Mouse (Mus musculus): Measurements from ENCODE around the gene B3galt5. TPM values are rescaled to one million over a fixed set of nuclear protein-coding genes. Genes with fewer than 3 reads are reported as not detected.

The B3galt5 gene
- total RNA-seq, 1 experiment: not detected

GRCm38 (mm10) chr16:96280719-96281605 lies 45.4 kb downstream of the B3galt5 start:
- Histone ChIP-seq H3K9me3 (ENCODE audit: control insufficient read depth, insufficient read depth, low read depth, low read length) (no peaks in the 10 kb centered on the region), H3K36me3 (ENCODE audit: control insufficient read depth, insufficient read depth, low read length, poor library complexity, severe bottlenecking) (no peaks in the 10 kb centered on the region), H3K4me3 (ENCODE audit: insufficient read depth in 1 of 2, low read depth in 1 of 2, low read length in 2 of 2, poor library complexity in 1 of 2, severe bottlenecking in 1 of 2) (peak overlapping the region; percentile 57 to 58), H3K9ac (ENCODE audit: insufficient read depth, low read depth, low read length, poor library complexity, severe bottlenecking) (peak overlapping the region; percentile 8; the same call in 1 of the 2 replicates), H3K27ac (ENCODE audit: insufficient read depth, low read depth, low read length, poor library complexity, severe bottlenecking) (no peak overlapping the region), H3K4me1 (ENCODE audit: control insufficient read depth in 2 of 2, insufficient read depth in 2 of 2, low read length in 2 of 2, poor library complexity in 1 of 2) (no peaks in the 10 kb centered on the region)
- DNase-seq (ENCODE audit: low read depth, low spot score): peak; percentile 24
- in situ Hi-C loops (cut with MboI; ENCODE audit: low sequenced_read_pairs in 2 of 2, unreplicated experiment in 2 of 2): no loop called here
- TF ChIP-seq HCFC1 (IDR thresholded peaks at IDR 0.05; ENCODE audit: borderline replicate concordance, insufficient read depth, low read length): no peak
- no peak for TF ChIP-seq ZNF384 (IDR thresholded peaks at IDR 0.05; ENCODE audit: low read depth, low read length)
- TF ChIP-seq ZC3H11A (IDR thresholded peaks at IDR 0.05; ENCODE audit: borderline replicate concordance, low read depth, low read length): no peak
- TF ChIP-seq CHD2 (IDR thresholded peaks at IDR 0.05; ENCODE audit: low read depth, low read length): no peak
- TF ChIP-seq MAFK (IDR thresholded peaks at IDR 0.05; ENCODE audit: insufficient read depth, low read depth, low read length): no peak

- in situ Hi-C loops (cut with MboI; ENCODE audit: low sequenced_read_pairs in 2 of 2, unreplicated experiment in 2 of 2): no loop called here
- no peak for DNase-seq (ENCODE audit: low read depth, low spot score)
- Histone ChIP-seq H3K36me3 (ENCODE audit: control insufficient read depth, insufficient read depth, low read length, poor library complexity, severe bottlenecking) (no peaks in the 10 kb centered on the region), H3K27ac (ENCODE audit: insufficient read depth, low read depth, low read length, poor library complexity, severe bottlenecking) (no peak overlapping the region), H3K4me3 (ENCODE audit: insufficient read depth in 1 of 2, low read depth in 1 of 2, low read length in 2 of 2, poor library complexity in 1 of 2, severe bottlenecking in 1 of 2) (no peak overlapping the region), H3K9me3 (ENCODE audit: control insufficient read depth, insufficient read depth, low read depth, low read length) (no peaks in the 10 kb centered on the region), H3K9ac (ENCODE audit: insufficient read depth, low read depth, low read length, poor library complexity, severe bottlenecking) (no peak overlapping the region), H3K4me1 (ENCODE audit: control insufficient read depth in 2 of 2, insufficient read depth in 2 of 2, low read length in 2 of 2, poor library complexity in 1 of 2) (no peaks in the 10 kb centered on the region)
- no peak for TF ChIP-seq ZNF384 (IDR thresholded peaks at IDR 0.05; ENCODE audit: low read depth, low read length)
- no peak for TF ChIP-seq CHD2 (IDR thresholded peaks at IDR 0.05; ENCODE audit: low read depth, low read length)
- TF ChIP-seq ZC3H11A (IDR thresholded peaks at IDR 0.05; ENCODE audit: borderline replicate concordance, low read depth, low read length): no peak
- no peak for TF ChIP-seq HCFC1 (IDR thresholded peaks at IDR 0.05; ENCODE audit: borderline replicate concordance, insufficient read depth, low read length)
- TF ChIP-seq MAFK (IDR thresholded peaks at IDR 0.05; ENCODE audit: insufficient read depth, low read depth, low read length): no peak
Observed at GRCm38 (mm10) chr16:96282566-96282965, 47.0 kb downstream of the B3galt5 start.

- H3K4me3 ChIP-seq (ENCODE audit: insufficient read depth in 1 of 2, low read depth in 1 of 2, low read length in 2 of 2, poor library complexity in 1 of 2, severe bottlenecking in 1 of 2): no peak overlapping the region
- no peak for TF ChIP-seq ZC3H11A (IDR thresholded peaks at IDR 0.05; ENCODE audit: borderline replicate concordance, low read depth, low read length)
- in situ Hi-C loops (cut with MboI; ENCODE audit: low sequenced_read_pairs in 2 of 2, unreplicated experiment in 2 of 2): no loop called here
- no peaks in the 10 kb centered on the region for H3K4me1 ChIP-seq (ENCODE audit: control insufficient read depth in 2 of 2, insufficient read depth in 2 of 2, low read length in 2 of 2, poor library complexity in 1 of 2)
- H3K9me3 ChIP-seq (ENCODE audit: control insufficient read depth, insufficient read depth, low read depth, low read length): no peaks in the 10 kb centered on the region
- H3K9ac ChIP-seq (ENCODE audit: insufficient read depth, low read depth, low read length, poor library complexity, severe bottlenecking): no peak overlapping the region
- H3K27ac ChIP-seq (ENCODE audit: insufficient read depth, low read depth, low read length, poor library complexity, severe bottlenecking): no peak overlapping the region
- DNase-seq (ENCODE audit: low read depth, low spot score): no peak
- no peaks in the 10 kb centered on the region for H3K36me3 ChIP-seq (ENCODE audit: control insufficient read depth, insufficient read depth, low read length, poor library complexity, severe bottlenecking)
Observed at GRCm38 (mm10) chr16:96291885-96292284, 56.3 kb downstream of the B3galt5 start.

GRCm38 (mm10) chr16:96292530-96293173 lies 57.1 kb downstream of the B3galt5 start:
- Histone ChIP-seq H3K9ac (ENCODE audit: insufficient read depth, low read depth, low read length, poor library complexity, severe bottlenecking) (no peak overlapping the region), H3K27ac (ENCODE audit: insufficient read depth, low read depth, low read length, poor library complexity, severe bottlenecking) (no peak overlapping the region), H3K9me3 (ENCODE audit: control insufficient read depth, insufficient read depth, low read depth, low read length) (no peaks in the 10 kb centered on the region), H3K4me3 (ENCODE audit: insufficient read depth in 1 of 2, low read depth in 1 of 2, low read length in 2 of 2, poor library complexity in 1 of 2, severe bottlenecking in 1 of 2) (no peak overlapping the region), H3K4me1 (ENCODE audit: control insufficient read depth in 2 of 2, insufficient read depth in 2 of 2, low read length in 2 of 2, poor library complexity in 1 of 2) (no peaks in the 10 kb centered on the region), H3K36me3 (ENCODE audit: control insufficient read depth, insufficient read depth, low read length, poor library complexity, severe bottlenecking) (no peaks in the 10 kb centered on the region)
- no peak for TF ChIP-seq ZC3H11A (IDR thresholded peaks at IDR 0.05; ENCODE audit: borderline replicate concordance, low read depth, low read length)
- TF ChIP-seq ZNF384 (IDR thresholded peaks at IDR 0.05; ENCODE audit: low read depth, low read length): no peak
- TF ChIP-seq CHD2 (IDR thresholded peaks at IDR 0.05; ENCODE audit: low read depth, low read length): no peak
- TF ChIP-seq HCFC1 (IDR thresholded peaks at IDR 0.05; ENCODE audit: borderline replicate concordance, insufficient read depth, low read length): no peak
- no peak for TF ChIP-seq MAFK (IDR thresholded peaks at IDR 0.05; ENCODE audit: insufficient read depth, low read depth, low read length)
- in situ Hi-C loops (cut with MboI; ENCODE audit: low sequenced_read_pairs in 2 of 2, unreplicated experiment in 2 of 2): no loop called here
- no peak for DNase-seq (ENCODE audit: low read depth, low spot score)
